Mouse (Mus musculus) small intestine, adult 2 months (tissue): Measurements from ENCODE around the gene Bicral.

ENCODE experiments used
- CTCF ChIP-seq: fragments of 200-500 bp; IDR thresholded peaks from 2 replicates; pipeline ENCODE4 v1.5.1; 2012; ENCODE audit warnings: low read depth, mild to moderate bottlenecking, control low read depth, inconsistent platforms, low read length, moderate library complexity, mixed read lengths; ENCODE audit not compliant: insufficient replicate concordance, insufficient read length; ENCODE audit errors: extremely low read depth
- POLR2A ChIP-seq: fragments of 200-500 bp; IDR thresholded peaks from 2 replicates; pipeline ENCODE4 v1.6.1; 2012; ENCODE audit warnings: low read depth, mild to moderate bottlenecking, control low read depth, inconsistent platforms, low read length, moderate library complexity

GRCm38 (mm10) chr17:46767868-46768267 is 90.4 kb downstream of the Bicral start:
- TF ChIP-seq CTCF (no peak), POLR2A (no peak)
